Mouse (Mus musculus) lung, embryonic 14.5 days (tissue): ENCODE results near the gene Got1. TPM values are rescaled to one million over a fixed set of nuclear protein-coding genes. Genes with fewer than 3 reads are reported as not detected.

ENCODE experiments used
- ATAC-seq: fragments of 200-750 bp; cut with Nextera tagmentation; 2 replicates; pipeline ENCODE4 v1.8.0; 2017; ENCODE audit warnings: mild to moderate bottlenecking, moderate TSS enrichment, moderate library complexity; ENCODE audit not compliant: insufficient read depth
- DNase-seq: peaks from one replicate; pipeline ENCODE4 v3.0.0-alpha.2; 2015
- H3K27ac ChIP-seq: fragments of 300-500 bp; sonication (generic); 2 replicates; pipeline ENCODE4 v1.5.1; 2014; ENCODE audit warnings: low read depth, mild to moderate bottlenecking, moderate library complexity
- H3K27me3 ChIP-seq: fragments of 300-500 bp; sonication (generic); 2 replicates; pipeline ENCODE4 v1.6.1; 2014; ENCODE audit warnings: low read length, control low read depth; ENCODE audit not compliant: insufficient read depth
- H3K36me3 ChIP-seq: fragments of 300-500 bp; sonication (generic); 2 replicates; pipeline ENCODE4 v1.6.1; 2014; ENCODE audit warnings: control low read depth; ENCODE audit not compliant: insufficient read depth
- H3K4me1 ChIP-seq: fragments of 300-500 bp; sonication (generic); 2 replicates; pipeline ENCODE4 v1.6.1; 2014; ENCODE audit warnings: antibody characterized with exemption, control low read depth; ENCODE audit not compliant: insufficient read depth
- H3K4me2 ChIP-seq: fragments of 300-500 bp; sonication (generic); 2 replicates; pipeline ENCODE4 v1.6.1; 2014; ENCODE audit warnings: mild to moderate bottlenecking
- H3K4me3 ChIP-seq: fragments of 300-500 bp; sonication (generic); 2 replicates; pipeline ENCODE4 v1.5.1; 2014; ENCODE audit warnings: low read depth, low read length
- H3K9ac ChIP-seq: fragments of 300-500 bp; sonication (generic); 2 replicates; pipeline ENCODE4 v1.6.1; 2014
- H3K9me3 ChIP-seq: fragments of 300-500 bp; sonication (generic); 2 replicates; pipeline ENCODE4 v1.6.1; 2016; ENCODE audit warnings: low read depth, low read length, control low read depth
- CTCF ChIP-seq: IDR thresholded peaks from 2 replicates; pipeline ENCODE4 v1.5.1; 2016; ENCODE audit warnings: antibody characterized with exemption, low read depth
- WGBS: fragments of 180-500 bp; shearing (Covaris S2); extraction: QIAGEN DNeasy Blood & Tissue Kit; methylation state at CpG from one replicate; pipeline ENCODE4 v1.1.7; 2014; 5-methylcytosine and 5-hydroxymethylcytosine counted together
- polyA plus RNA-seq: library from polyadenylated mRNA; unstranded; fragments of >200 nt; fragmentation: Nextera tagmentation; extraction: Ambion mirVana; gene quantifications from 2 replicates; pipeline ENCODE4 v1.2.1, GENCODE M21; 2014

Gene Got1
- polyA plus RNA-seq, 1 experiment from 2014 or later, result 19.5 TPM

DNA sequence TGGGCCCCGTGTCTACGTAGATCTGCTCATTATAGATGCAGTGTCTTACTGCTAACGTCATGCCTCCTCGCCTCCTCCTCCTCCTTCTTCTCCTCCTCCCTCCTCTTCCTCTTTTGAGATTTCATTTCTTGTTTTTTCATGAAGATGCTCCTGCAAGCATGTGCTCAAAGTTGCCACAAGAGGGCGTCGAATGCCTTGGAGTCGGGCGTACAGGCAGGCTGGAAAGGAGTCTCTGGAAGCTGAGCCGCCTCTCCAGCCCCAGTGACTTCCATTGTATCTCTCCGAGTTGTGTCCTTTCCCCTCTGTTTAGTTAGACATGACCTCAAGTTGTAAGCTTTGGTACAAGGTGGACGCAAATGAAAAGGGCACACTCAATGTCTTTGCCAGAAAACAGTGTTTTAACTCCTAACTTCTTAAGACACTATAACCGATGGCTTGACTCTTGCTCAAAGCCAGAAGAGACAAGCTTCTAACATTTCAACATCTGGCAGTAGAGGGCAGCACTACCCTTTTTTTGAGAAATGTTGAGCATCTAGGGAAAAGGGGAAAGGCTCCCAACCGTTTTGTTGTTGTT is 5.9 kb upstream of the Got1 start:
- peak; percentile 93 for DNase-seq
- H3K9me3 ChIP-seq, result no peaks in the 10 kb centered on the region
- peak overlapping the region; percentile 54 for H3K4me2 ChIP-seq
- H3K36me3 ChIP-seq, result no peaks in the 10 kb centered on the region
- no peak overlapping the region for H3K27ac ChIP-seq
- ATAC-seq, result peak; percentile 79; the same call in 1 of the 2 replicates
- 2% methylated on average over 13 of the region's 13 CpGs for WGBS
- H3K9ac ChIP-seq, result no peak overlapping the region; the same call in 1 of the 2 replicates
- TF ChIP-seq CTCF, result peak; percentile 85
- H3K4me3 ChIP-seq, result peak overlapping the region; percentile 16; the same call in 1 of the 2 replicates
- H3K4me1 ChIP-seq, result no peaks in the 10 kb centered on the region; the same call in 1 of the 2 replicates
- no peaks in the 10 kb centered on the region for H3K27me3 ChIP-seq

DNA sequence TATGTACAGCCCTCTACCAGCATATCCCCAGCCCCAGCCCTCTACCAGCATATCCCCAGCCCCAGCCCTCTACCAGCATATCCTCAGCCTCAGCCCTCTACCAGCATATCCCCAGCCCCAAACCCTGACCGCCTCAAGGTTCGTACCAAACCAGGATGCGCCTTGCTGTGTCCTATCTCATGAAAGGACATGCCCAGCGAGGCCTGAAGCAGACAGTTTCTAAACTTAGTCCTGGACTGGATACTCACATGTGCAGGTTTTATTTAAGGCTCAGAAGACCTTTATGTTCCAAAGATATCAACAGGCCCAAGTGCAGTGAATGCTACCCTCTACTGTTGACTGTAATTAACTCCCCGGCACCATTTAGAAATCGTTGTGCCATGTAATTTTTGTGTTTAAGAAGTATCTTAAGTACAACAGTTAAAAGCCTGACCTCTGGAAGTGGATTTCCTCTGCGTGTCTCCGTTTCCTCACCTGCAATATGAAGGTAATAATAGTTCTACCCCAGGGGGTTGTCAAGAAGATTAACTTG is 3.7 kb upstream of the Got1 start:
- no peak for TF ChIP-seq CTCF
- no peaks in the 10 kb centered on the region for H3K36me3 ChIP-seq
- H3K4me1 ChIP-seq, result peaks cover 7% of the 10 kb centered on the region; the same call in 1 of the 2 replicates
- H3K27me3 ChIP-seq, result no peaks in the 10 kb centered on the region
- ATAC-seq (no peak), DNase-seq (no peak)
- H3K9ac ChIP-seq, result no peak overlapping the region
- WGBS, result 84% methylated on average over 8 of the region's 8 CpGs
- H3K4me2 ChIP-seq, result no peak overlapping the region
- H3K4me3 ChIP-seq, result no peak overlapping the region
- H3K27ac ChIP-seq, result no peak overlapping the region
- no peaks in the 10 kb centered on the region for H3K9me3 ChIP-seq

DNA sequence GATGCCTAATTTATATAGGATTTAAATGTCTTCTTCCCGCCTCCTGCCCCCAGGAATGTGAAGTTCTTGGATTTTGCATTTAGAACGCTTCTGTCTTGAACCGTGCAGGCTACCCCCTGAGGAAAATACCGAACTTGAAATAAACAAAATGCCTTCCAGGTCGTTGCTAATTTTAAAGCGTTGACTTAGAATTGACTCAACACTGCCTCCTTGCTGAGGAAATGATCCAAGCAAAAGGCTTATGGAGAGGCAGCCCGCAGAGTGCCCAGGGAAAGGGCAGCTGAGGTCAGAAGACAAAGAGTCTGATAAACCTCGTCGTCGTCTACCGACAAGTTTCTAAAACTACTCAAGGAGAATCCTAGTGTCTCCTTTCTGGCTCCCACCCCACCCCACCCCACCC is 2.7 kb upstream of the Got1 start:
- DNase-seq (peak; percentile 35), ATAC-seq (no peak)
- no peaks in the 10 kb centered on the region for H3K9me3 ChIP-seq
- H3K9ac ChIP-seq, result no peak overlapping the region
- H3K4me1 ChIP-seq, result peaks cover 7% of the 10 kb centered on the region; the same call in 1 of the 2 replicates
- WGBS, result 9% methylated on average over 11 of the region's 11 CpGs
- no peaks in the 10 kb centered on the region for H3K27me3 ChIP-seq
- no peaks in the 10 kb centered on the region for H3K36me3 ChIP-seq
- H3K4me2 ChIP-seq, result no peak overlapping the region
- peak; percentile 33; the same call in 1 of the 2 replicates for TF ChIP-seq CTCF
- no peak overlapping the region for H3K27ac ChIP-seq
- H3K4me3 ChIP-seq, result no peak overlapping the region

DNA sequence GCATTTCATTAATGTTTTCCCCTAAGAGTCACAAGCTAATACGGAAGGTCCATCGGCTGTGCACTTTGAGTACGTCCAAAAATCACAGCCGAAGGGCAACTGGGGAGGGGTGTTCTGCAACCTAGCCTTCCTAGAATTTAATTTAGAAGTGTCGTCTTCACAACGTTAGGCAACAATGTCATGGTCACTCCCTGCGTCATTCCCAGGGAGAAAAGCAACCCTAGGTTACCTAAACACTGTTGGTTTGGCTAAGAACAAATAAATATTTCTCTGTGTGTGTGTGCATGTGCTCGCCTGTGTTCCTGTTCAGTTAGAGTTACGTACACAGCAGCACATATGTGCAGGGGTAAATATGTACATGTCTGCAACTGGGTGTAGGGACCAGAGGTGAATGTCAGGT is 1.6 kb upstream of the Got1 start:
- peaks cover 7% of the 10 kb centered on the region; the same call in 1 of the 2 replicates for H3K4me1 ChIP-seq
- DNase-seq, result no peak
- H3K4me3 ChIP-seq, result no peak overlapping the region
- no peaks in the 10 kb centered on the region for H3K36me3 ChIP-seq
- H3K9me3 ChIP-seq, result no peaks in the 10 kb centered on the region
- no peak for ATAC-seq
- no peak overlapping the region for H3K4me2 ChIP-seq
- no peak overlapping the region for H3K9ac ChIP-seq
- H3K27ac ChIP-seq, result no peak overlapping the region
- H3K27me3 ChIP-seq, result no peaks in the 10 kb centered on the region
- 84% methylated on average over 9 of the region's 9 CpGs for WGBS
- TF ChIP-seq CTCF, result no peak

DNA sequence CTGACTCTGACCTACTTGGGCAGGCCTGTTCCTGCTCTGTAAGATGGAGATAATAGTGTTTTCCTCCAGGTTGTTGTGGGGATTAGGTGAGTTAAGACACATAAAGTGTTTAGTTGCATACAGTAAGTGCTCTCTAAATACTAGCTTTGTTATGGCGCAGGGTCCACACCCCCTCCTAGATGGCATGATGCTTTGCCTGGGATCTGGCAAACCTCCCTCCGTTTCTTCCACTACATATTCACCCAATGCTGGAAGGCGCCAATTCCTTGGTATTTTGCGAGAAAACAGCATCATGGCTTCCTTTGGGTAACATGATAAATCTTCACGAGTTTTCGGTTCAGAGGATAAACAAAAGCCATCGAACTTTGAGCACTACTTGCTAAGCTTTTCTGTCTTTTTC is 1.2 kb upstream of the Got1 start:
- no peaks in the 10 kb centered on the region for H3K36me3 ChIP-seq
- TF ChIP-seq CTCF, result no peak
- WGBS, result 84% methylated on average over 7 of the region's 7 CpGs
- no peak overlapping the region for H3K27ac ChIP-seq
- DNase-seq, result no peak
- H3K27me3 ChIP-seq, result no peaks in the 10 kb centered on the region
- H3K9me3 ChIP-seq, result no peaks in the 10 kb centered on the region
- H3K4me2 ChIP-seq, result peak overlapping the region; percentile 84; the same call in 1 of the 2 replicates
- H3K9ac ChIP-seq, result no peak overlapping the region
- ATAC-seq, result no peak
- H3K4me1 ChIP-seq, result peaks cover 7% of the 10 kb centered on the region; the same call in 1 of the 2 replicates
- 0 out of 2 replicates have a peak overlapping the region, but pooled peaks have one; percentile 72 for H3K4me3 ChIP-seq

DNA sequence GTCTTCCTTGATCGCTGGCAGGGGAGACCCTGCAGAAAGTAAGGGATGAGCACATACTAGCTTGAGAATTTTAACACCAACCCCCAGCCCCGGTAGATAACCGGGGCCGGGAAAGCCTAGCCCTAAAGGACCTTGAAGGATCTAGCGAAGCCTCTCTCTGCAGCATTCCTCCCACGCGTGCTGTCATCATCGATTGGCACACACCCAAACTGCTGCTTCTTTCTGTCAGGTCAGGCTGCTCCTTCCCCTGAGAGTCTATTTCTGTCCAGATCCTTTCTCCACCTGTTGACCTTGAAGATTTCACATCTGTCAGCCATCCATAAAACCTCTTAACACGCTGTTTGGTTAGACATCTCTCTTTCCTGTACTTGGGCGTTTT is 688 bp upstream of the Got1 start:
- peaks cover 7% of the 10 kb centered on the region; the same call in 1 of the 2 replicates for H3K4me1 ChIP-seq
- no peaks in the 10 kb centered on the region for H3K27me3 ChIP-seq
- peak overlapping the region; percentile 56 for H3K9ac ChIP-seq
- WGBS, result 12% methylated on average over 10 of the region's 10 CpGs
- H3K4me3 ChIP-seq, result peak overlapping the region; percentile 72
- H3K36me3 ChIP-seq, result no peaks in the 10 kb centered on the region
- H3K27ac ChIP-seq, result no peak overlapping the region
- no peaks in the 10 kb centered on the region for H3K9me3 ChIP-seq
- peak overlapping the region; percentile 84 for H3K4me2 ChIP-seq
- DNase-seq, result peak; percentile 57
- ATAC-seq, result no peak
- TF ChIP-seq CTCF, result no peak

DNA sequence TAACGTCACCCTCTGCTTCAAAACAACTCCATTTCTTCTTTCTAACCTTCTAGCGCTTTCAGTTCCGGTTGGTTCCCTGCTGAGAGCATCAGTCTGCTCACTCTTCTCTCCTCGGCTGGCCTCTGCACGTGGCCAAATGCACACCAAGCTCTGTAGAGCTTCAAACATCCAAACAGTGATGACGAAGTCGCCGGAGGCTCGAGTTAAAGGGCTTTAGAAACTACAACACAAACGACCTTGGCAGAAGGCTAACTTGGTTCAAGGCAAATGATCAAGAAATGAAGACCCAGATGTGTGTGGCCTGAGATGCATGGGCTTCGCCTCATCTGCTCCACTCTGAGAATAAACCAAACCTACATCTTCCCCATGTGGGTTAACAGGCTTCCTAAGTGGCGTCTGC is 854 bp downstream of the Got1 start:
- 6% methylated on average over 12 of the region's 12 CpGs for WGBS

More for the DNA sequence above, 854 bp downstream of the Got1 start:
- H3K9ac ChIP-seq, result peak overlapping the region; percentile 62
- no peak for TF ChIP-seq CTCF
- ATAC-seq (no peak), DNase-seq (peak; percentile 47)
- no peaks in the 10 kb centered on the region for H3K9me3 ChIP-seq
- H3K4me3 ChIP-seq, result peak overlapping the region; percentile 72
- H3K36me3 ChIP-seq, result no peaks in the 10 kb centered on the region
- no peak overlapping the region for H3K27ac ChIP-seq
- H3K4me2 ChIP-seq, result peak overlapping the region; percentile 84
- no peaks in the 10 kb centered on the region for H3K27me3 ChIP-seq
- H3K4me1 ChIP-seq, result 0 out of 2 replicates have a peak, but pooled peaks cover 7% of the 10 kb centered on the region
